Mouse (Mus musculus) hematopoietic stem cell, adult 5-6 weeks (primary cell): ENCODE data around the gene Ccdc40. TPM values are rescaled to one million over a fixed set of nuclear protein-coding genes. Genes with fewer than 3 reads are reported as not detected.

Source experiments
- ATAC-seq, 2 experiments: fragments of 125-278 bp in 1 of 2; replicated peaks in 1 of 2; 2 replicates each; pipeline ENCODE4 v1.8.0; 2016 to 2017; ENCODE audit warnings: inconsistent platforms in 2 of 2, mild to moderate bottlenecking in 2 of 2, moderate number of reproducible peaks in 2 of 2, low read depth in 1 of 2, moderate TSS enrichment in 1 of 2; ENCODE audit not compliant: low FRiP score in 2 of 2, poor library complexity in 2 of 2, severe bottlenecking in 2 of 2, insufficient read depth in 1 of 2, low TSS enrichment in 1 of 2
- total RNA-seq: library from RNA; stranded (forward); fragments of 172-1452, 232-1000 nt; gene quantifications from 2 replicates; pipeline ENCODE4 v1.2.3, GENCODE M21; 2017

Gene Ccdc40
- total RNA-seq, 1 experiment from 2014 or later = 16.1 TPM

DNA sequence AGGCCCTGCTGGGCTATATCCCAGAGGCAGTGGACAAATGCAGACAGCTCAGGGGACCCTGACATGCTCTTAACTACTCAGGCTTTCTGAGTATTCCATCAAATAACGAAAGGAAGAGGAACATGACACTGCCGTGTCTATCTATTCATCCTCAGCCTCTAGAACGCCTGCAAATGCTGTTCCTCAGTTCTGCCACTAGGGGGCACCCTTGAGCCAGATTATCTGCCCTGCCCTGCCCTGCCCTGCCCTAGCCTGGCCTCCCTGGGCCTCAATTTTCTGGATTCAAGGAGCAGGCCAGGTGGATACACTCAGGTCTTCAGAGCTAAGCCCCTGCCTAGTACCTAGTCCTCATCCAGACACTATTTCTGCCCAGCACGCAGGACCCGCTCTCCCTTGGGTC lies 24.9 kb upstream of the Ccdc40 start:
- peak; percentile 30 to 57; a peak in 1 of 4 replicates for ATAC-seq

GRCm38 (mm10) chr11:119205738-119206137 lies 22.6 kb upstream of the Ccdc40 start:
- ATAC-seq = no peak

DNA sequence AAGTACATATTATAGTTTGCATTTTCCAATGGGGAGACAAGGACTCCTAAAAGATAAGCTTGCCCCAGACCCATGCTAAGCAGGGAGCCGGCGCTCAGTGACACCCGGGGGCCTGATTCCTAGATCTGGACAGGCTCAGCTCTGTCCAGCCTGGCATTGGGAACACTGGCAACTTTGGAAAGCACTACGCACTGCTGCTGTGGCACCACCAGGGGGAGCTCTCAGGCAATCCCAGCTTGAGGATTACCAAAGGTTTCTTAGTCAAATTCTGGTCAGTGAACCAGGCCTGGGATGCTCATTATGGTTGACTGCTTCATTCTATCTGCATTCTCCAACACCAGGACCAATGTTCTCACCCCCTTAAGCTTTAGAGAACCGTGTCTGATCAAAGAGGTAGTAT lies 21.8 kb upstream of the Ccdc40 start:
- ATAC-seq = peak; percentile 63 to 70; a peak in 2 of 4 replicates

GRCm38 (mm10) chr11:119207986-119208385 lies 20.4 kb upstream of the Ccdc40 start:
- ATAC-seq = no peak

DNA sequence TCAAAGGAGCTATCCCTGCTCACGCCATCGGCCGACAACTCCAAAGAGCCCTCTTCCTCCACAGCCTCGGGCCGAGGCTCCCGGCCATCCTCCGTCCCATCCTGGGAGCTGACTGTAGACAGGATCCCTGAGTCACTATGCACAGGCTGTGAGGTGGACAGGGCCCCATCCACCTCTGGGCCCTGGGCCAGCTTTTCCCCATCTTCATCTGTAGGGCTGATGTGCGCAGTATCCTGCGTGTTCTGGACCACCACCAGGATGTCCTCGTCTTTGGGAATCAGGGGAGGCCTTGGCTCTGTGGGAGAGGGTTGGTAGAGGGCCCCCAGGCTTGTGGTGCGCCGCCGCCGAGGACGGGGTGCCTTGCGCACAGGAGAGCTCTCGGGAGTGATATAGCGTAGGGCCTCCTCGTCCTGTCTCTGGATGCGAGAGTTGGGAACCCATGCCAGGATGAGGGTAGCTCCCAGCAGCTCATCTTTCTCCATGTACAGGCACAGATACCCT lies 19.5 kb upstream of the Ccdc40 start:
- no peak for ATAC-seq

- no peak for ATAC-seq
Measured at GRCm38 (mm10) chr11:119209371-119210025, 18.9 kb upstream of the Ccdc40 start.

DNA sequence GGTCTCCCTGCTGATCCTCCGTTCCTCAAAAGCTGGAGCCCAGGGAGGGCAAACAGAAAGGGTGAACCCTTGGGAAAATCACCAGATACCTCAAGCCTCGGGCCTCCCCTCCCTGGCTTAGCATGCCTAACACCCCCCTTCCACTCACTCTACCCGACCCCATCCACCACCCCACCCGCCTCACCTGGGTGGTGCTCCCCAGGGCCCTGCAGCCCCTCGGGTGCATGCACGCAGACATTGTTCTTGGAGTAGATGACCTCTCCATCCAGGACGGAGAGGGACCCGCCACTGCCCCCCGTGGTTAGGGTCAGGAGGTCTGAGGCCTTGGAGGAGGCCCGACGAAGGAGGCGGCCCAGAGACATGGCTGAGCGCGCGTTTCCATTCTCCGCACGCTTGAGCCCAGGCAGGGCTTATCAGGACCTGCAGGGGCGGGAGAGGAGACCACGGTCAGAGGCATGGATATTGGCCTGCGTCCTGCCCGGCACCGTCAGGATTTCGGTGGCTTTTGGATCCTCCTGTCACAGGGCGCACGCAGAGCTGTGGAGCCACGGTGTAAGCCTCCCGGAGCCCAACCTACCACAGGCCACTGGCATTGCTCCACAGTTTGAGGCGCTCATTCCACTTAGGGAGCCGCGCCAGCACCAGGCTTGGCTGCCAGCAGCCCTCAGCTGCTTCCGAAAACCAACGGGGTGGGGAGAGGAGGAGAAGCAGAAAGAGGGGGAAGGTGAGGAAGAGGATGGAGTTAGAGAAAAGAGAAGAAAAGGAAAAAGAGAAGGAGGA lies 17.9 kb upstream of the Ccdc40 start:
- no peak for ATAC-seq

DNA sequence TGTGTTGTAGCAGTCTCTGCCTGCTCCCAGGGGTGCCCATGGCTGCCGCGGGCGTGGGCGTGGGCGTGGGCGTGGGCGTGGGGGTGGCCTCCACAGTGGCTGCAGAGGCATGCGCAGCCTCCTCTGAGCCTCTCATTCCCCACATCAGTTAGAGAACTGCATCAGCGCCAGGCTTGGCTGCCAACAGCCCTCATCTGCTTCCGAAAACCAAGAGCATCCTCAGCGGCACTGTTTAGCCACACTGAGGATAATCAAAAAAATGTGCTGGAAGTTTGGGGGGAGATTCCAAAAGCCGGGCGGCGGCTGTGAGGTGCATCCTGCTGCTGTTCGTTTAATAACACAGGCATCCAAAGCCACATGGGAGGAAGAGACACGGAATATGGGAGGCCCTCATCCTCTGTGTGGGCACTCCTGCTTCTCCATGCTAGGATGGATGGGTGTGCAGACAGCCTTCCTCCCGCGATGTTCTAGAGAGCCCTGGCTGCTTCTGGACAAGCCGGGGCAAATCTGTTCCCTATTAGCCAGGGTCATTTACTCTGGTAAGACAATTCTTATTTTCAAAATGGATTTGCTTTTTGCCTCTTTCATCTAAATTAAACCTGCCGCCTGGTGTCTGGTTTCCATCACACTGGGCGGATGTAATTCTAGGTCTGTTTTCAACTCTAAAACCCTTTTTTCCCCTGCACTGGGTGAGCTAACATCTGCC lies 16.6 kb upstream of the Ccdc40 start:
- ATAC-seq = no peak

GRCm38 (mm10) chr11:119213166-119213885 lies 15.0 kb upstream of the Ccdc40 start:
- ATAC-seq = no peak

DNA sequence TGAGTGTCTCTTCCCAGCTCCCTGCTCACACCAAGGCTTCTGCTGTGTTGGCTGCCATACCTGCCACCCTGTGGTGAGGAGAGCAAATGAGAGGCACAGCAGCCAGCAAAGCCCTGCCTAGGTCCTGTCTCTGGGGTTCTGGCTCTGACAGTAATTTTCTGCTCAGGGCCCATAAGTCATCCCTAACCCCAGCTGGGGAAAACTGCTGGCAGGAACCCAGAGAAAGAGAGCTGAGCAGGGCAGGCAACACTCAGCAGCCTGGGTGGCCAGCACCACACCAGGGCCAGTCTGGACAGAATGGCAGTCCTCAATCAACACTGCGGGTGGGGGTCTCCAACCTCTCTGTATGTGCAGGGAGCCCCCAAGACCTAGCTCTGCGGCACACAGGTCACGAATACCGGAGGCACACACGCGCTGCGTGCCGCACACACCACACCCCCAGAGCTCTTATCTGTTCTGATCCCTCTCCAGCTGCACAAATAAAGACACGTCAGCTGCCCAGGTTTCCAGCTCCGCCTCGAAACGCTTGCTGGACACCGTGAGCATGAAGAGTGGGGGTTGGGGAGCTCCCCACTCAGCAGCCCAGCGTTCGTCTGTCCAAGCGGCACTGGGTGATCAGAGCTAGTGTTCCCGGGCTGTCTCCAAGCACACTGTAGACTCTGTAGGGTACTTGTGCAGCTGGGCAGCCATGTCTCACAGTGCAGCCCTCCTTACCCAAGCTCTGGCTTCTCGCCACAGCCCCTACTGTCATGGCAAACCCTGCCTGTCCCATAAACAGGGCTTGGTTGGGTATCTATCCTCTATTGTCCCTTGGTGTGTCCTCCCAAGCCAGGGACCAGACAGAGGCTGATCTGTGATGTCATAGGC lies 13.1 kb upstream of the Ccdc40 start:
- ATAC-seq = peak; percentile 49 to 50; a peak in 2 of 4 replicates

DNA sequence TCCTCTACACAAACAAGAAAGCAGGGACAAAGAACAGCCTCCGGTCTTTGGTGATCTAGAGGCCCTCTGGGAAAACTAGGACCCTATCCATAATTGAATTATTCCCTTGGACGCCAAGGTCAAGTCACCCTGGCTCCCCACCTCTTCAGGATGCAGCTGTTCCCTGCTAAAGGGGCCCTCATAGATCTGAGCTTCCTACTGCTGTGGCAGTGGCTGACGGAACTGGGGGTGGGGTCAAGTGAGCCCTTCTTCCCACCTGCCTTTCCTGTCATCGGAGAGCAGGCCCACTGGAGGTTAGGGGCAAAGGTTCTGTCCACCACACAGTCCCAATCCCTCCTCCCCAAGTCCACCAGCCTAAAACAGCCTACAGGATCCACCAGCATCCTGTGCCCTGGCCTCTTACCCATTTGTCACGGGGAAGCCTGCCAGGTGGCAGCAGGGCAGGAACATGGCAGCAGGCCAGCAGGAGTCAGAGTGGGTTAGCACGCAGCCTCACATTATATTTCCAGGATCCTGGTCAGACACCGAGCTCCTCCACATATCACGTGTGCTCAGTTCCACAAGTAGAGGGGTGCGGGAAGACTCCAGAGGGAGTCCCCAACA lies 12.4 kb upstream of the Ccdc40 start:
- ATAC-seq = peak; percentile 36 to 40

DNA sequence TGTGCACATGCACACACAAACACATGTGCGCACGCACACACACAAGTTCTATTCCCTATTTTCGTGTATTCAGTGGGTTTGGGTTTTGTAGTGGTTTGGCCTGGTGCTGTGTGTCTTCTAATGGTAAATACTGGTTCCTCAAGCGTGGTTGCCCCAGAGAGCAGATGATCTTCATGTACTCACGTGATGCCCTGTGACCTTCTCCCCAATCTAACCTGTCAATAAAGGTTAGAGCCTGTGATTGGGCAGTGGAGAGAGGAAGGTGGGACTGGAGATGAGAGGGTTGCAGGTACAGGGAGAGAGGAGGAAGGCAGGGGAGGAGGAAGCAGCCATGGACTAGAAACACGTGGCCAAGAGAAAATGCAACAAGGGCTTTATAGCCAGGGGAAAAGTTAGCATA lies 10.5 kb upstream of the Ccdc40 start:
- ATAC-seq = no peak

GRCm38 (mm10) chr11:119219816-119220465 lies 8.4 kb upstream of the Ccdc40 start:
- no peak for ATAC-seq

GRCm38 (mm10) chr11:119221812-119222510 lies 6.4 kb upstream of the Ccdc40 start:
- no peak for ATAC-seq

DNA sequence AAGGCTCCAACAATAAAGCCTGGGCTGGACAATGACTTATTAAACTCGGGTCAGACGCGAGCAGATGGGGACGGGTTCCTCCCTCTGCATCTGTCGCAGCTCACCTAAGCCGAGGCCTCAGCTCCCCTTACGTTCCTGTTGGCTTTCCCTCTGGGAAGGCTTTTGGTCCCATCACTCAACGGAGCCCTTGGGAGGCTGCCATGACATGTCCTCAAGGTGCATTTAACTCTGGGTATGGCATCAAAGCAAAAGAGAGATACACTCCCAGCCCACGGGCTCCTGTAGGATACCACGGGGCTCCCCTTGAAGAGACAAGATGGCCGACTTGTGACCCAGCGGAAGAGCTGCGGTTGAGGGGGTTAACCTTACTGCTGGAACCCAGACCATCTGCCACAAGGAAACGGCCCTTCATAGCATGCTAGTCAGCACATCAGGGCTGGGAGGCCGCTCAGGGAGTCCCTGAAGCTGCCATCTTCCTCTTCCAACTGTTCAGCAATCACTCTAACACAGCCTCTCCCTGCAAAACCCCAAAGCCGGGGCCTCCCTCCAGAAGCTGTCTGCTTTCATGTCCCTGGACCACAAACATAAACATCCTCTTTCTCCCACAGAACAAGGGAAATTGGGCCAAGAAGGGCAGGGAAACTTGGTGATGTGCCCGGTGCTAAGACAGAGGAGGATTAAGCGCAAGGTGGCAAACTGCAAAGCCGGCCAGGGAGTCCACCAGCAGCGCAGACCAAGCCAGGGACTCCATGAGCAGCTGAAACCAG lies 5.1 kb upstream of the Ccdc40 start:
- no peak for ATAC-seq
